Mouse (Mus musculus): ENCODE results near the gene Ivns1abp. TPM values are rescaled to one million over a fixed set of nuclear protein-coding genes. Genes with fewer than 3 reads are reported as not detected.

Gene Ivns1abp
- polyA plus RNA-seq (2012; rRNA removed) = 17.0 and 17.6 TPM in 2 replicates

GRCm38 (mm10) chr1:151344283-151345108 lies at the start of gene Ivns1abp:
Ivns1abp (plus strand) TSS chr1:151344477.

Other genes starting within 250 kb of the Ivns1abp start
- gene Gm47985, start 161.9 kb upstream of the Ivns1abp start, polyA plus RNA-seq (2012; rRNA removed) = 0.11 TPM in 1 of 2 replicates, not detected in the other
- 0.09 and 0.13 TPM in 2 replicates for gene Gm8947, start 152.1 kb upstream of the Ivns1abp start, polyA plus RNA-seq (2012; rRNA removed)
- gene Gm47995, start 146.0 kb upstream of the Ivns1abp start, polyA plus RNA-seq (2012; rRNA removed) = not detected in 2 replicates
- 0.51 TPM in 1 of 2 replicates, not detected in the other for gene 3110040M04Rik, start 140.4 kb upstream of the Ivns1abp start, polyA plus RNA-seq (2012; rRNA removed)
- gene Gm47996, start 134.3 kb upstream of the Ivns1abp start, polyA plus RNA-seq (2012; rRNA removed) = not detected in 2 replicates
- 0.98 and 1.5 TPM in 2 replicates for gene Swt1, start 84.0 kb downstream of the Ivns1abp start, polyA plus RNA-seq (2012; rRNA removed)
- gene Trmt1l, start 84.1 kb downstream of the Ivns1abp start, polyA plus RNA-seq (2012; rRNA removed) = 3.5 and 5.2 TPM in 2 replicates
- gene Rnf2, start 156.5 kb downstream of the Ivns1abp start, polyA plus RNA-seq (2012; rRNA removed) = 0.84 and 1.00 TPM in 2 replicates
- 4.1 and 6.7 TPM in 2 replicates for gene Fam129a, start 226.7 kb downstream of the Ivns1abp start, polyA plus RNA-seq (2012; rRNA removed)

Measured in stomach, adult 2 months (tissue).